Mouse (Mus musculus): ENCODE results near the gene Nhlrc3. TPM values are rescaled to one million over a fixed set of nuclear protein-coding genes. Genes with fewer than 3 reads are reported as not detected.
A peak's percentile ranks its signal among the peaks of the same experiment; 100 is the strongest.

Nhlrc3 gene
- polyA plus RNA-seq, 1 experiment from 2014 or later: 10.6 TPM

GRCm38 (mm10) chr3:53460106-53460505, 3.0 kb downstream of the Nhlrc3 start:
- H3K9me3 ChIP-seq (ENCODE audit: control insufficient read depth, low read length): no peaks in the 10 kb centered on the region
- 87% methylated on average over 9 of the region's 9 CpGs for WGBS
- no peaks in the 10 kb centered on the region for H3K27me3 ChIP-seq (replicated peaks; ENCODE audit: control insufficient read depth, insufficient read depth, low read length)
- no peak for ATAC-seq
- peaks cover 21% of the 10 kb centered on the region for H3K4me1 ChIP-seq (replicated peaks; ENCODE audit: control insufficient read depth, insufficient read depth, low read length)
- H3K9ac ChIP-seq (replicated peaks; ENCODE audit: low read depth, low read length): no peak overlapping the region
- H3K36me3 ChIP-seq (ENCODE audit: control insufficient read depth, insufficient read depth): peaks cover 14% of the 10 kb centered on the region
- H3K27ac ChIP-seq (ENCODE audit: low read length): no peak overlapping the region
- no peak overlapping the region for H3K4me3 ChIP-seq (replicated peaks; ENCODE audit: low read length)
- no peak overlapping the region for H3K4me2 ChIP-seq (ENCODE audit: low read length)

GRCm38 (mm10) chr3:53457750-53458149, 5.4 kb downstream of the Nhlrc3 start:
- peaks cover 13% of the 10 kb centered on the region for H3K4me1 ChIP-seq (replicated peaks; ENCODE audit: control insufficient read depth, insufficient read depth, low read length)
- H3K36me3 ChIP-seq (ENCODE audit: control insufficient read depth, insufficient read depth): peaks cover 23% of the 10 kb centered on the region
- H3K9me3 ChIP-seq (ENCODE audit: control insufficient read depth, low read length): no peaks in the 10 kb centered on the region
- ATAC-seq: no peak
- no peak overlapping the region for H3K27ac ChIP-seq (ENCODE audit: low read length)
- WGBS: 78% methylated on average over 5 of the region's 5 CpGs
- no peak overlapping the region for H3K4me3 ChIP-seq (replicated peaks; ENCODE audit: low read length)
- H3K27me3 ChIP-seq (replicated peaks; ENCODE audit: control insufficient read depth, insufficient read depth, low read length): no peaks in the 10 kb centered on the region
- H3K9ac ChIP-seq (replicated peaks; ENCODE audit: low read depth, low read length): no peak overlapping the region
- no peak overlapping the region for H3K4me2 ChIP-seq (ENCODE audit: low read length)

GRCm38 (mm10) chr3:53454984-53455383, 8.1 kb downstream of the Nhlrc3 start:
- Histone ChIP-seq H3K27ac (ENCODE audit: low read length) (no peak overlapping the region), H3K4me1 (replicated peaks; ENCODE audit: control insufficient read depth, insufficient read depth, low read length) (no peaks in the 10 kb centered on the region), H3K4me3 (replicated peaks; ENCODE audit: low read length) (no peak overlapping the region), H3K9ac (replicated peaks; ENCODE audit: low read depth, low read length) (no peak overlapping the region), H3K9me3 (ENCODE audit: control insufficient read depth, low read length) (no peaks in the 10 kb centered on the region), H3K4me2 (ENCODE audit: low read length) (no peak overlapping the region), H3K27me3 (replicated peaks; ENCODE audit: control insufficient read depth, insufficient read depth, low read length) (no peaks in the 10 kb centered on the region), H3K36me3 (ENCODE audit: control insufficient read depth, insufficient read depth) (peaks cover 34% of the 10 kb centered on the region)
- ATAC-seq: no peak
- WGBS: 90% methylated on average over 7 of the region's 7 CpGs

- peaks cover 34% of the 10 kb centered on the region for H3K36me3 ChIP-seq (ENCODE audit: control insufficient read depth, insufficient read depth)
Observed at GRCm38 (mm10) chr3:53454561-53454960, 8.6 kb downstream of the Nhlrc3 start.

GRCm38 (mm10) chr3:53454005-53454404, 9.1 kb downstream of the Nhlrc3 start:
- 94% methylated on average over 6 of the region's 6 CpGs for WGBS
- Histone ChIP-seq H3K9me3 (ENCODE audit: control insufficient read depth, low read length) (no peaks in the 10 kb centered on the region), H3K4me3 (replicated peaks; ENCODE audit: low read length) (no peak overlapping the region), H3K4me1 (replicated peaks; ENCODE audit: control insufficient read depth, insufficient read depth, low read length) (no peaks in the 10 kb centered on the region), H3K9ac (replicated peaks; ENCODE audit: low read depth, low read length) (no peak overlapping the region), H3K36me3 (ENCODE audit: control insufficient read depth, insufficient read depth) (peaks cover 34% of the 10 kb centered on the region), H3K27ac (ENCODE audit: low read length) (no peak overlapping the region), H3K27me3 (replicated peaks; ENCODE audit: control insufficient read depth, insufficient read depth, low read length) (no peaks in the 10 kb centered on the region), H3K4me2 (ENCODE audit: low read length) (no peak overlapping the region)
- no peak for ATAC-seq

More at GRCm38 (mm10) chr3:53454561-53454960, 8.6 kb downstream of the Nhlrc3 start:
- no peaks in the 10 kb centered on the region for H3K9me3 ChIP-seq (ENCODE audit: control insufficient read depth, low read length)
- no peak overlapping the region for H3K9ac ChIP-seq (replicated peaks; ENCODE audit: low read depth, low read length)
- H3K4me1 ChIP-seq (replicated peaks; ENCODE audit: control insufficient read depth, insufficient read depth, low read length): no peaks in the 10 kb centered on the region
- ATAC-seq: no peak
- no peak overlapping the region for H3K27ac ChIP-seq (ENCODE audit: low read length)
- H3K4me3 ChIP-seq (replicated peaks; ENCODE audit: low read length): no peak overlapping the region
- WGBS: 91% methylated on average over 6 of the region's 6 CpGs
- no peak overlapping the region for H3K4me2 ChIP-seq (ENCODE audit: low read length)
- no peaks in the 10 kb centered on the region for H3K27me3 ChIP-seq (replicated peaks; ENCODE audit: control insufficient read depth, insufficient read depth, low read length)

GRCm38 (mm10) chr3:53453346-53453745, 9.8 kb downstream of the Nhlrc3 start:
- H3K27me3 ChIP-seq (replicated peaks; ENCODE audit: control insufficient read depth, insufficient read depth, low read length): no peaks in the 10 kb centered on the region
- no peak overlapping the region for H3K4me3 ChIP-seq (replicated peaks; ENCODE audit: low read length)
- 95% methylated on average over 7 of the region's 7 CpGs for WGBS
- peaks cover 31% of the 10 kb centered on the region for H3K36me3 ChIP-seq (ENCODE audit: control insufficient read depth, insufficient read depth)
- no peaks in the 10 kb centered on the region for H3K4me1 ChIP-seq (replicated peaks; ENCODE audit: control insufficient read depth, insufficient read depth, low read length)
- H3K9me3 ChIP-seq (ENCODE audit: control insufficient read depth, low read length): no peaks in the 10 kb centered on the region
- no peak overlapping the region for H3K4me2 ChIP-seq (ENCODE audit: low read length)
- ATAC-seq: no peak
- no peak overlapping the region for H3K27ac ChIP-seq (ENCODE audit: low read length)
- H3K9ac ChIP-seq (replicated peaks; ENCODE audit: low read depth, low read length): no peak overlapping the region

GRCm38 (mm10) chr3:53452351-53452750, 10.8 kb downstream of the Nhlrc3 start:
- ATAC-seq: no peak

GRCm38 (mm10) chr3:53450666-53451065, 12.5 kb downstream of the Nhlrc3 start:
- WGBS: 93% methylated on average over 11 of the region's 11 CpGs

More at GRCm38 (mm10) chr3:53452351-53452750, 10.8 kb downstream of the Nhlrc3 start:
- no peak overlapping the region for H3K27ac ChIP-seq (ENCODE audit: low read length)
- H3K4me2 ChIP-seq (ENCODE audit: low read length): no peak overlapping the region
- no peaks in the 10 kb centered on the region for H3K27me3 ChIP-seq (replicated peaks; ENCODE audit: control insufficient read depth, insufficient read depth, low read length)
- peaks cover 29% of the 10 kb centered on the region for H3K36me3 ChIP-seq (ENCODE audit: control insufficient read depth, insufficient read depth)
- no peak overlapping the region for H3K4me3 ChIP-seq (replicated peaks; ENCODE audit: low read length)
- WGBS: 94% methylated on average over 10 of the region's 10 CpGs
- no peaks in the 10 kb centered on the region for H3K4me1 ChIP-seq (replicated peaks; ENCODE audit: control insufficient read depth, insufficient read depth, low read length)
- no peak overlapping the region for H3K9ac ChIP-seq (replicated peaks; ENCODE audit: low read depth, low read length)
- H3K9me3 ChIP-seq (ENCODE audit: control insufficient read depth, low read length): no peaks in the 10 kb centered on the region

GRCm38 (mm10) chr3:53448208-53448607, 14.9 kb downstream of the Nhlrc3 start:
- H3K9ac ChIP-seq (replicated peaks; ENCODE audit: low read depth, low read length): no peak overlapping the region
- WGBS: 32% methylated on average over 2 of the region's 2 CpGs
- no peaks in the 10 kb centered on the region for H3K4me1 ChIP-seq (replicated peaks; ENCODE audit: control insufficient read depth, insufficient read depth, low read length)
- no peaks in the 10 kb centered on the region for H3K9me3 ChIP-seq (ENCODE audit: control insufficient read depth, low read length)
- H3K27me3 ChIP-seq (replicated peaks; ENCODE audit: control insufficient read depth, insufficient read depth, low read length): no peaks in the 10 kb centered on the region
- no peak overlapping the region for H3K27ac ChIP-seq (ENCODE audit: low read length)
- peak; percentile 81 for ATAC-seq
- H3K4me2 ChIP-seq (ENCODE audit: low read length): no peak overlapping the region
- H3K36me3 ChIP-seq (ENCODE audit: control insufficient read depth, insufficient read depth): peaks cover 15% of the 10 kb centered on the region; the same call in 1 of the 2 replicates
- H3K4me3 ChIP-seq (replicated peaks; ENCODE audit: low read length): no peak overlapping the region

More at GRCm38 (mm10) chr3:53450666-53451065, 12.5 kb downstream of the Nhlrc3 start:
- Histone ChIP-seq H3K36me3 (ENCODE audit: control insufficient read depth, insufficient read depth) (peaks cover 20% of the 10 kb centered on the region), H3K4me2 (ENCODE audit: low read length) (no peak overlapping the region), H3K27ac (ENCODE audit: low read length) (no peak overlapping the region), H3K4me1 (replicated peaks; ENCODE audit: control insufficient read depth, insufficient read depth, low read length) (no peaks in the 10 kb centered on the region), H3K9ac (replicated peaks; ENCODE audit: low read depth, low read length) (no peak overlapping the region), H3K4me3 (replicated peaks; ENCODE audit: low read length) (no peak overlapping the region), H3K9me3 (ENCODE audit: control insufficient read depth, low read length) (no peaks in the 10 kb centered on the region), H3K27me3 (replicated peaks; ENCODE audit: control insufficient read depth, insufficient read depth, low read length) (no peaks in the 10 kb centered on the region)
- no peak for ATAC-seq

- no peaks in the 10 kb centered on the region for H3K9me3 ChIP-seq (ENCODE audit: control insufficient read depth, low read length)
- H3K27me3 ChIP-seq (replicated peaks; ENCODE audit: control insufficient read depth, insufficient read depth, low read length): no peaks in the 10 kb centered on the region
- no peak overlapping the region for H3K4me3 ChIP-seq (replicated peaks; ENCODE audit: low read length)
- H3K4me1 ChIP-seq (replicated peaks; ENCODE audit: control insufficient read depth, insufficient read depth, low read length): no peaks in the 10 kb centered on the region
- 82% methylated on average over 3 of the region's 3 CpGs for WGBS
- no peak for ATAC-seq
- H3K27ac ChIP-seq (ENCODE audit: low read length): no peak overlapping the region
- no peak overlapping the region for H3K9ac ChIP-seq (replicated peaks; ENCODE audit: low read depth, low read length)
- H3K4me2 ChIP-seq (ENCODE audit: low read length): no peak overlapping the region
- H3K36me3 ChIP-seq (ENCODE audit: control insufficient read depth, insufficient read depth): peaks cover 8% of the 10 kb centered on the region; the same call in 1 of the 2 replicates
Observed at GRCm38 (mm10) chr3:53446801-53447200, 16.3 kb downstream of the Nhlrc3 start.

Data from forebrain, embryonic 16.5 days (tissue).